Mouse (Mus musculus): ENCODE results near the gene Hcar1. TPM values are rescaled to one million over a fixed set of nuclear protein-coding genes. Genes with fewer than 3 reads are reported as not detected.

Gene Hcar1
- polyA plus RNA-seq (2012; rRNA removed) = 0.06 and 0.08 TPM in 2 replicates
- polyA plus RNA-seq (2014; fragmentation: Nextera tagmentation; extraction: Ambion mirVana) = 0.08 and 0.10 TPM in 2 replicates

- H3K9me3 ChIP-seq (ENCODE audit: control insufficient read depth, low read length) = no peaks in the 10 kb centered on the region
- H3K36me3 ChIP-seq (replicated peaks; ENCODE audit: control insufficient read depth, insufficient read depth, low read depth) = no peaks in the 10 kb centered on the region
- H3K9ac ChIP-seq (replicated peaks) = no peak within 1 kb of the TSS
- WGBS (ENCODE audit: insufficient replicate concordance) = 55% methylated on average over 12 of the region's 12 CpGs
- H3K4me2 ChIP-seq (ENCODE audit: low read depth) = no peak within 1 kb of the TSS
- TF ChIP-seq CTCF (IDR thresholded peaks at IDR 0.05; ENCODE audit: low read depth) = no peak
- ATAC-seq (ENCODE audit: insufficient read depth) = no peak
- H3K27ac ChIP-seq = no peak within 1 kb of the TSS
- no peak for DNase-seq (ENCODE audit: low read depth in 3 of 3, low spot score in 3 of 3)
- H3K27me3 ChIP-seq (ENCODE audit: control insufficient read depth, insufficient read depth, low read length) = no peaks in the 10 kb centered on the region
- H3K4me3 ChIP-seq (ENCODE audit: insufficient read depth in 1 of 2, low read depth in 2 of 2, low read length in 2 of 2) = no peak within 1 kb of the TSS
- no peaks in the 10 kb centered on the region; a peak in 1 of 4 replicates for H3K4me1 ChIP-seq (replicated peaks; ENCODE audit: control insufficient read depth in 2 of 2, insufficient read depth in 2 of 2, low read length in 1 of 2)
Measured at GRCm38 (mm10) chr5:123879928-123880327, at the start of gene Hcar1. TSS of gene Hcar1 (minus strand) at chr5:123880020.

- peaks cover 33% of the 10 kb centered on the region for H3K36me3 ChIP-seq (replicated peaks; ENCODE audit: control insufficient read depth, insufficient read depth, low read depth)
- no peak within 1 kb of the TSS for H3K9ac ChIP-seq (replicated peaks)
- no peak within 1 kb of the TSS for H3K4me2 ChIP-seq (ENCODE audit: low read depth)
- no peaks in the 10 kb centered on the region for H3K9me3 ChIP-seq (ENCODE audit: control insufficient read depth, low read length)
- WGBS (ENCODE audit: insufficient replicate concordance) = 80% methylated on average over 9 of the region's 9 CpGs
- peaks cover 0 to 7% of the 10 kb centered on the region in 2 experiments; a peak in 2 of 4 replicates for H3K4me1 ChIP-seq (replicated peaks; ENCODE audit: control insufficient read depth in 2 of 2, insufficient read depth in 2 of 2, low read length in 1 of 2)
- ATAC-seq (ENCODE audit: insufficient read depth) (no peak), DNase-seq (ENCODE audit: low read depth in 3 of 3, low spot score in 3 of 3) (no peak)
- TF ChIP-seq EP300 (IDR thresholded peaks at IDR 0.05; ENCODE audit: low read depth) (no peak), CTCF (IDR thresholded peaks at IDR 0.05; ENCODE audit: low read depth) (no peak)
- H3K4me3 ChIP-seq (ENCODE audit: insufficient read depth in 1 of 2, low read depth in 2 of 2, low read length in 2 of 2) = no peak within 1 kb of the TSS
- no peak within 1 kb of the TSS for H3K27ac ChIP-seq
- no peaks in the 10 kb centered on the region for H3K27me3 ChIP-seq (ENCODE audit: control insufficient read depth, insufficient read depth, low read length)
Measured at GRCm38 (mm10) chr5:123927118-123927517, 47.3 kb upstream of the Hcar1 start, which contains the start of gene Gm43518. TSS of gene Gm43518 (plus strand) at chr5:123927418.

- ATAC-seq (ENCODE audit: insufficient read depth) (no peak), DNase-seq (ENCODE audit: low read depth in 3 of 3, low spot score in 3 of 3) (no peak)
- H3K36me3 ChIP-seq (replicated peaks; ENCODE audit: control insufficient read depth, insufficient read depth, low read depth) = peaks cover 41% of the 10 kb centered on the region
- H3K9ac ChIP-seq (replicated peaks) = no peak overlapping the region
- no peaks in the 10 kb centered on the region for H3K9me3 ChIP-seq (ENCODE audit: control insufficient read depth, low read length)
- 85% methylated on average over 6 of the region's 6 CpGs for WGBS (ENCODE audit: insufficient replicate concordance)
- H3K4me3 ChIP-seq (ENCODE audit: insufficient read depth in 1 of 2, low read depth in 2 of 2, low read length in 2 of 2) = no peak overlapping the region
- no peak overlapping the region for H3K4me2 ChIP-seq (ENCODE audit: low read depth)
- no peaks in the 10 kb centered on the region for H3K4me1 ChIP-seq (replicated peaks; ENCODE audit: control insufficient read depth in 2 of 2, insufficient read depth in 2 of 2, low read length in 1 of 2)
- H3K27ac ChIP-seq = no peak overlapping the region
- no peaks in the 10 kb centered on the region for H3K27me3 ChIP-seq (ENCODE audit: control insufficient read depth, insufficient read depth, low read length)
- TF ChIP-seq CTCF (IDR thresholded peaks at IDR 0.05; ENCODE audit: low read depth) = no peak
- no peak for TF ChIP-seq EP300 (IDR thresholded peaks at IDR 0.05; ENCODE audit: low read depth)
Measured at GRCm38 (mm10) chr5:123922112-123922511, 42.3 kb upstream of the Hcar1 start.

GRCm38 (mm10) chr5:123914852-123915251 is 35.0 kb upstream of the Hcar1 start:
- H3K4me2 ChIP-seq (ENCODE audit: low read depth) = no peak overlapping the region
- TF ChIP-seq EP300 (IDR thresholded peaks at IDR 0.05; ENCODE audit: low read depth) = no peak
- TF ChIP-seq CTCF (IDR thresholded peaks at IDR 0.05; ENCODE audit: low read depth) = no peak
- ATAC-seq (ENCODE audit: insufficient read depth) (no peak), DNase-seq (ENCODE audit: low read depth in 3 of 3, low spot score in 3 of 3) (no peak)
- H3K27ac ChIP-seq = no peak overlapping the region
- no peaks in the 10 kb centered on the region for H3K4me1 ChIP-seq (replicated peaks; ENCODE audit: control insufficient read depth in 2 of 2, insufficient read depth in 2 of 2, low read length in 1 of 2)
- H3K36me3 ChIP-seq (replicated peaks; ENCODE audit: control insufficient read depth, insufficient read depth, low read depth) = peaks cover 20% of the 10 kb centered on the region
- H3K9me3 ChIP-seq (ENCODE audit: control insufficient read depth, low read length) = no peaks in the 10 kb centered on the region
- no peaks in the 10 kb centered on the region for H3K27me3 ChIP-seq (ENCODE audit: control insufficient read depth, insufficient read depth, low read length)
- no peak overlapping the region for H3K4me3 ChIP-seq (ENCODE audit: insufficient read depth in 1 of 2, low read depth in 2 of 2, low read length in 2 of 2)
- 76% methylated on average over 3 of the region's 3 CpGs for WGBS (ENCODE audit: insufficient replicate concordance)
- no peak overlapping the region for H3K9ac ChIP-seq (replicated peaks)

- H3K27ac ChIP-seq = no peak overlapping the region
- no peak for DNase-seq (ENCODE audit: low read depth in 3 of 3, low spot score in 3 of 3)
- no peak for ATAC-seq (ENCODE audit: insufficient read depth)
- peaks cover 3 to 16% of the 10 kb centered on the region in 2 experiments; a peak in 3 of 4 replicates for H3K4me1 ChIP-seq (replicated peaks; ENCODE audit: control insufficient read depth in 2 of 2, insufficient read depth in 2 of 2, low read length in 1 of 2)
- peak overlapping the region; percentile 84 for H3K9ac ChIP-seq (replicated peaks)
- H3K9me3 ChIP-seq (ENCODE audit: control insufficient read depth, low read length) = no peaks in the 10 kb centered on the region
- peak overlapping the region; percentile 80 to 89 for H3K4me3 ChIP-seq (ENCODE audit: insufficient read depth in 1 of 2, low read depth in 2 of 2, low read length in 2 of 2)
- H3K27me3 ChIP-seq (ENCODE audit: control insufficient read depth, insufficient read depth, low read length) = no peaks in the 10 kb centered on the region
- no peak for TF ChIP-seq CTCF (IDR thresholded peaks at IDR 0.05; ENCODE audit: low read depth)
- no peak for TF ChIP-seq EP300 (IDR thresholded peaks at IDR 0.05; ENCODE audit: low read depth)
- under 1% methylated on average over 10 of the region's 10 CpGs for WGBS (ENCODE audit: insufficient replicate concordance)
- H3K36me3 ChIP-seq (replicated peaks; ENCODE audit: control insufficient read depth, insufficient read depth, low read depth) = peaks cover 18% of the 10 kb centered on the region
- H3K4me2 ChIP-seq (ENCODE audit: low read depth) = peak overlapping the region; percentile 65
Measured at GRCm38 (mm10) chr5:123907631-123907977, 27.8 kb upstream of the Hcar1 start.

Measured in liver, embryonic 14.5 days (tissue).